Mouse (Mus musculus): ENCODE data around the gene Rpia. TPM values are rescaled to one million over a fixed set of nuclear protein-coding genes. Genes with fewer than 3 reads are reported as not detected.

The Rpia gene
- total RNA-seq, 2 experiments from 2014 or later: 8.5 to 9.4 TPM

DNA sequence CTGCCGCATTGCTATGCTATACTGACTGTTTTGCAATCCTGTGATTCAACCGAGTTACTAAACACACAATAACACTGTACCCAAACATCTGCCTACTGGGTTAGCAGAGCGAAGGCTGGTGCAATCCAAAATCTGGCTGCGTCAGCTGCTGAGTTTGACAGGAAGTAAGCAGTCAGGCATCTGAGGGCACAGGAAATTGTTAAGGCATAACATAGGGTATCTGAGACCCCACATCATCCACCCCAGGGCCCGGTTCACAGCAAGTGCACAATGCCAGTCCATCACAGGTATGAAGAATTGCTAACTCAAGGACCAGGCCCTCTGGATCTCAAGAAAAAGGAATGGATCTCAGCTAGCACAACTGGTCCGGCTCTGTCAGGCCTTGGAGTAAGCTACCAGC, 29.4 kb downstream of the Rpia start:
- intact Hi-C loops (cut with DNase I; ENCODE audit: low total_unique reads): no loop called here
- no peak for DNase-seq

DNA sequence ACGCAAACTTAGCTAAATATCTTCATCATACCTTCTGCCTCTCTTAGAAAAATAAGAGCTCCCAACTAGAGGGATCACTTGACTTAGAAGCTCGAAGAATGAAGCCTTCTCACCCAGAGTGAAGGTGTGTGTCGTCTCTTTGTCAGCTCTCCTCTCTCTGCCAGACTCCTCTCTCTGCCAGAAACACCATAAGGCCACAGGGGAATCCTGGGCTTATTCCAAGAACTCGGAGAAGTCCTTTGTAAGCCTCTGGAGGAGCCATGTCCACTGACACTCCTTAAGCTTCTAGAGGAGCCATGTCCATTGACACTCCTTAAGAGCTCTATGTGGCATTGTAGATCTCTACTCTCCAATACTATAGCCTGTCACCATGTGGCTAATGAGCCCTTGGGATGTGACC, 31.1 kb downstream of the Rpia start:
- no peak for DNase-seq
- intact Hi-C loops (cut with DNase I; ENCODE audit: low total_unique reads): no loop called here

- no peak for DNase-seq
- intact Hi-C loops (cut with DNase I; ENCODE audit: low total_unique reads): loop anchor here (5.0 kb wide), 1 partner anchor 43 kb away; no protein-coding TSS in a partner anchor
Measured at GRCm38 (mm10) chr6:70754833-70755232, 37.2 kb downstream of the Rpia start.

- no peak for DNase-seq
Measured at GRCm38 (mm10) chr6:70752351-70752750, 39.7 kb downstream of the Rpia start.

DNA sequence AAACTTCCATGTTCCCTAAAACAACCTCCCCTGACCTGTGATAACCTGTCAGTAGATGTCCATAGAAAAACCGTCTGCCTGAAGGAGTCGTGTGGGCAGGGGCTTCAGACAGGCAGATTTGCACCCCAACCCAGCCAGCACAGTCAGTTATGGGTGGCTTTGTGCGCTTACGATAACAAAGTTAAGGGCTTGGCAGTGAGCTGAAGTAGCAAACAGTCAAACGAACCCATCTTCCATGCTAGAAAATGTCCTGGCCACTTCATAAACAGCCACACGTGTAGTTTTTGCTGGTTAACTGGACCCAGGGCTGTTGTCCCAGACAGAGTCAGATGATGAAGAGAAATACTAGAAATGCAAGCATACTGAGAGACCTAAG, 40.1 kb downstream of the Rpia start:
- intact Hi-C loops (cut with DNase I; ENCODE audit: low total_unique reads): loop anchor here (5.0 kb wide), 1 partner anchor 40 kb away; no protein-coding TSS in a partner anchor

More at GRCm38 (mm10) chr6:70752351-70752750, 39.7 kb downstream of the Rpia start:
- intact Hi-C loops (cut with DNase I; ENCODE audit: low total_unique reads): loop anchor here (5.0 kb wide), 1 partner anchor 40 kb away; no protein-coding TSS in a partner anchor

GRCm38 (mm10) chr6:70751251-70751897, 40.7 kb downstream of the Rpia start:
- DNase-seq: no peak

More for the DNA sequence above, 40.1 kb downstream of the Rpia start:
- DNase-seq: no peak

GRCm38 (mm10) chr6:70749750-70750149, 42.3 kb downstream of the Rpia start:
- DNase-seq: no peak
- intact Hi-C loops (cut with DNase I; ENCODE audit: low total_unique reads): loop anchor here (5.0 kb wide), 1 partner anchor 37 kb away; no protein-coding TSS in a partner anchor

More at GRCm38 (mm10) chr6:70751251-70751897, 40.7 kb downstream of the Rpia start:
- intact Hi-C loops (cut with DNase I; ENCODE audit: low total_unique reads): loop anchor here (5.0 kb wide), 1 partner anchor 39 kb away; no protein-coding TSS in a partner anchor

GRCm38 (mm10) chr6:70747702-70748101, 44.3 kb downstream of the Rpia start:
- intact Hi-C loops (cut with DNase I; ENCODE audit: low total_unique reads): no loop called here
- no peak for DNase-seq

GRCm38 (mm10) chr6:70743902-70744301, 48.1 kb downstream of the Rpia start:
- DNase-seq: no peak
- intact Hi-C loops (cut with DNase I; ENCODE audit: low total_unique reads): no loop called here

GRCm38 (mm10) chr6:70742833-70743232, 49.2 kb downstream of the Rpia start:
- no peak for DNase-seq
- intact Hi-C loops (cut with DNase I; ENCODE audit: low total_unique reads): no loop called here

- intact Hi-C loops (cut with DNase I; ENCODE audit: low total_unique reads): no loop called here
- DNase-seq: no peak
Measured at GRCm38 (mm10) chr6:70740535-70740934, 51.5 kb downstream of the Rpia start.

- no peak for DNase-seq
- intact Hi-C loops (cut with DNase I; ENCODE audit: low total_unique reads): no loop called here
Measured at GRCm38 (mm10) chr6:70739456-70739855, 52.6 kb downstream of the Rpia start.

DNA sequence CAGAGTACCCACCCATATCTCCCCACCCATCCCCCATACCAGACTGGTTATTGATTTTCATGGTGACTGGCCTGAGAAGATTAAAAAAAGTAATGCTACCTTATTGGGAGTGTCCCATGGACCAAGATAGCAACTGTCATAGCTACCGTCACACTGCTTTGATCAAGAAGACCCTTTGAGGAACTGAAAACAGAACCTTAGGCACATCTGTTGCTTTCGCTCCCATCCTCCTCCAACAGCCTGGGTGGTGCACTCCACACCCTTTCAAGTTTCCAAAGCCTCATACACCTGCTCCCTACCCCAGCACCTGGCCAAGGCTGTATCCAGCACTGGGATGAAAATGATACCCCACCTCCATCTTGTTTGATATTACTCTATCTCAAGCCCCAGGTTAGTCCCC, 56.5 kb downstream of the Rpia start:
- intact Hi-C loops (cut with DNase I; ENCODE audit: low total_unique reads): no loop called here
- no peak for DNase-seq

GRCm38 (mm10) chr6:70730828-70731227, 61.2 kb downstream of the Rpia start:
- DNase-seq: no peak
- intact Hi-C loops (cut with DNase I; ENCODE audit: low total_unique reads): no loop called here

DNA sequence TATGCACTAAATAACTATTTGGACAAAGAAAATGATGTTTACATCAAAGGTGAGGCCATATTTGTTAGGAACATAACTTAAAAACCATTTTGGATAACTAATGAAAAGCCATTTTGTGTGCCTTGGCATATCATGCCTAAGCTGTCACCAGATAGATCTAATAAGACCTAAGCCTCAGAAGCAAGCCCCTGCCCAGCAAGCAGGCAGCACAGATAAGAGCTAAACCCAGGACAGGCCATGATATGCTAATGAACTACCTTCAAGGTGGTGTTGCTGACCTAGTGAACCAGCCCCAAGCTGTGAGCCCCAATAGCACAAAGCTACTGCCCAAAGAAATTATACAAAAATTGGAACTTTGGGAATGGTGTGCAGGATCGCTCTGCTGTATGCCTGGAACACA, 62.9 kb downstream of the Rpia start:
- DNase-seq: no peak
- intact Hi-C loops (cut with DNase I; ENCODE audit: low total_unique reads): no loop called here

GRCm38 (mm10) chr6:70727094-70727721, 64.8 kb downstream of the Rpia start:
- intact Hi-C loops (cut with DNase I; ENCODE audit: low total_unique reads): no loop called here
- DNase-seq: no peak

DNA sequence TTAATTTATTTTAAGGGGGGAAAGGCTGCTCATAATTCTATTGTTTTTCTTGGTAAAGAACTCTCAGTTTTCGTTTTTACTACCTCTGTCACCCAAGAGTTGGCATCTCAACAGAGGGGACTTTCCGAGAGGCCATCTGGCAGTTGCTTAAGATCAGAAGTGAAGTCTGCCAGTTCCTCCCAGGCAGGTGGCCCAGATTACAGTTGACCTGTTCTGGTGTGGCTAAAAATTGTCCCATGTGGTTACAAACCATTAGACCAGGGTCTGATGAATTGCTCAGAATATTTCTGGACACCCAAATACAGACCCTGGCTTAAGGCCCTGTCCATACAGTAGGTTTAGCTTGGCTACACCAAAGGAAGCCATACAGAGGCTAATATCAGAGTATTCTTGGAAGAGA, 66.4 kb downstream of the Rpia start:
- intact Hi-C loops (cut with DNase I; ENCODE audit: low total_unique reads): no loop called here
- no peak for DNase-seq

DNA sequence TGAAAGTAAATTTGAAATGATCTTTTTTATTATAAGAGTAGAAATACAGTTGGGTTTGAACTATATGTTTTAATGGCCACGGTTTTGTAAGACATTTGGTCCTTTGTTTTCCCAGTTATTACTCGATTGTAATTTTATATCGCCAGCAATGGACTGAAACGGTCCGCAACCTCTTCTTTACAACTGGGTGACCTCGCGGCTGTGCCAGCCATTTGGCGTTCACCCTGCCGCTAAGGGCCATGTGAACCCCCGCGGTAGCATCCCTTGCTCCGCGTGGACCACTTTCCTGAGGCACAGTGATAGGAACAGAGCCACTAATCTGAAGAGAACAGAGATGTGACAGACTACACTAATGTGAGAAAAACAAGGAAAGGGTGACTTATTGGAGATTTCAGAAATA, 67.3 kb downstream of the Rpia start:
- no peak for DNase-seq
- intact Hi-C loops (cut with DNase I; ENCODE audit: low total_unique reads): no loop called here

GRCm38 (mm10) chr6:70722298-70722697, 69.7 kb downstream of the Rpia start:
- no peak for DNase-seq
- intact Hi-C loops (cut with DNase I; ENCODE audit: low total_unique reads): no loop called here

GRCm38 (mm10) chr6:70718760-70719159, 73.3 kb downstream of the Rpia start:
- no peak for DNase-seq
- intact Hi-C loops (cut with DNase I; ENCODE audit: low total_unique reads): no loop called here

GRCm38 (mm10) chr6:70718164-70718563, 73.9 kb downstream of the Rpia start:
- intact Hi-C loops (cut with DNase I; ENCODE audit: low total_unique reads): no loop called here
- no peak for DNase-seq
